Mouse (Mus musculus): ENCODE measurements around the gene Aunip. TPM values are rescaled to one million over a fixed set of nuclear protein-coding genes. Genes with fewer than 3 reads are reported as not detected.

Gene Aunip
- total and polyA plus RNA-seq, 3 experiments, result 8.1 to 18.7 (median 12.1) TPM

- no peak for ATAC-seq (ENCODE audit: extremely low read depth, insufficient number of reproducible peaks, low FRiP score, poor library complexity, severe bottlenecking)
- TF ChIP-seq GATA1 (IDR thresholded peaks at IDR 0.05; ENCODE audit: borderline replicate concordance, low read length) (no peak), POLR2AphosphoS5 (IDR thresholded peaks at IDR 0.05; ENCODE audit: insufficient replicate concordance, low read depth, low read length) (no peak), GATA2 (IDR thresholded peaks at IDR 0.05; ENCODE audit: borderline replicate concordance, low read depth, low read length) (no peak), CTCF (IDR thresholded peaks at IDR 0.05; ENCODE audit: low read depth, low read length) (no peak), TAL1 (conservative IDR thresholded peaks at IDR 0.05; ENCODE audit: low read depth, low read length) (no peak)
- no peak for DNase-seq (ENCODE audit: low spot score)
- H3K4me1 ChIP-seq (ENCODE audit: insufficient read depth, low read depth, low read length), result peaks cover 34% of the 10 kb centered on the region
- H3K9me3 ChIP-seq (replicated peaks), result no peaks in the 10 kb centered on the region
- peak overlapping the region; percentile 94; the same call in 1 of the 2 replicates for H3K4me3 ChIP-seq (ENCODE audit: low read depth, low read length)
- peaks cover 43% of the 10 kb centered on the region for H3K36me3 ChIP-seq (replicated peaks)
- peaks cover 7% of the 10 kb centered on the region for H3K27me3 ChIP-seq (ENCODE audit: insufficient read depth, low read length)
Measured at GRCm38 (mm10) chr4:134533421-134533820, 22.6 kb downstream of the Aunip start.

- H3K4me1 ChIP-seq (ENCODE audit: insufficient read depth, low read depth, low read length), result peaks cover 34% of the 10 kb centered on the region
- ATAC-seq (ENCODE audit: extremely low read depth, insufficient number of reproducible peaks, low FRiP score, poor library complexity, severe bottlenecking) (no peak), DNase-seq (ENCODE audit: low spot score) (peak; percentile 66)
- peaks cover 35% of the 10 kb centered on the region for H3K36me3 ChIP-seq (replicated peaks)
- H3K27me3 ChIP-seq (ENCODE audit: insufficient read depth, low read length), result peaks cover 16% of the 10 kb centered on the region
- no peak for TF ChIP-seq GATA1 (IDR thresholded peaks at IDR 0.05; ENCODE audit: borderline replicate concordance, low read length)
- TF ChIP-seq CTCF (IDR thresholded peaks at IDR 0.05; ENCODE audit: low read depth, low read length), result no peak
- TF ChIP-seq POLR2AphosphoS5 (IDR thresholded peaks at IDR 0.05; ENCODE audit: insufficient replicate concordance, low read depth, low read length), result no peak
- no peak for TF ChIP-seq TAL1 (conservative IDR thresholded peaks at IDR 0.05; ENCODE audit: low read depth, low read length)
- no peak for TF ChIP-seq GATA2 (IDR thresholded peaks at IDR 0.05; ENCODE audit: borderline replicate concordance, low read depth, low read length)
- H3K4me3 ChIP-seq (ENCODE audit: low read depth, low read length), result peak overlapping the region; percentile 94
- H3K9me3 ChIP-seq (replicated peaks), result no peaks in the 10 kb centered on the region
Measured at GRCm38 (mm10) chr4:134534124-134534886, 23.5 kb downstream of the Aunip start.

- peak within 1 kb of the TSS; percentile 94 for H3K4me3 ChIP-seq (ENCODE audit: low read depth, low read length)
- H3K36me3 ChIP-seq (replicated peaks), result peaks cover 26% of the 10 kb centered on the region
- TF ChIP-seq CTCF (IDR thresholded peaks at IDR 0.05; ENCODE audit: low read depth, low read length), result no peak
- H3K9me3 ChIP-seq (replicated peaks), result no peaks in the 10 kb centered on the region
- peaks cover 24% of the 10 kb centered on the region for H3K27me3 ChIP-seq (ENCODE audit: insufficient read depth, low read length)
- DNase-seq (ENCODE audit: low spot score) (peak; percentile 90), ATAC-seq (ENCODE audit: extremely low read depth, insufficient number of reproducible peaks, low FRiP score, poor library complexity, severe bottlenecking) (peak; percentile 93)
- peaks cover 34% of the 10 kb centered on the region for H3K4me1 ChIP-seq (ENCODE audit: insufficient read depth, low read depth, low read length)
Measured at GRCm38 (mm10) chr4:134534932-134535786, 24.4 kb downstream of the Aunip start, which contains the start of gene Mtfr1l. Gene Mtfr1l (minus strand): TSS chr4:134535387.

- peaks cover 29% of the 10 kb centered on the region for H3K27me3 ChIP-seq (ENCODE audit: insufficient read depth, low read length)
- TF ChIP-seq TAL1 (conservative IDR thresholded peaks at IDR 0.05; ENCODE audit: low read depth, low read length) (no peak), CTCF (IDR thresholded peaks at IDR 0.05; ENCODE audit: low read depth, low read length) (no peak), POLR2AphosphoS5 (IDR thresholded peaks at IDR 0.05; ENCODE audit: insufficient replicate concordance, low read depth, low read length) (no peak), GATA1 (IDR thresholded peaks at IDR 0.05; ENCODE audit: borderline replicate concordance, low read length) (no peak), GATA2 (IDR thresholded peaks at IDR 0.05; ENCODE audit: borderline replicate concordance, low read depth, low read length) (no peak)
- ATAC-seq (ENCODE audit: extremely low read depth, insufficient number of reproducible peaks, low FRiP score, poor library complexity, severe bottlenecking), result no peak
Measured at GRCm38 (mm10) chr4:134535787-134536151, 25.0 kb downstream of the Aunip start.

GRCm38 (mm10) chr4:134538997-134539580 is 28.3 kb downstream of the Aunip start:
- Histone ChIP-seq H3K36me3 (replicated peaks) (no peaks in the 10 kb centered on the region), H3K4me1 (ENCODE audit: insufficient read depth, low read depth, low read length) (peaks cover 19% of the 10 kb centered on the region), H3K9me3 (replicated peaks) (no peaks in the 10 kb centered on the region), H3K4me3 (ENCODE audit: low read depth, low read length) (no peak overlapping the region), H3K27me3 (ENCODE audit: insufficient read depth, low read length) (peaks cover 40% of the 10 kb centered on the region)
- DNase-seq (ENCODE audit: low spot score), result no peak
- no peak for ATAC-seq (ENCODE audit: extremely low read depth, insufficient number of reproducible peaks, low FRiP score, poor library complexity, severe bottlenecking)
- TF ChIP-seq POLR2AphosphoS5 (IDR thresholded peaks at IDR 0.05; ENCODE audit: insufficient replicate concordance, low read depth, low read length) (no peak), GATA1 (IDR thresholded peaks at IDR 0.05; ENCODE audit: borderline replicate concordance, low read length) (no peak), GATA2 (IDR thresholded peaks at IDR 0.05; ENCODE audit: borderline replicate concordance, low read depth, low read length) (no peak), TAL1 (conservative IDR thresholded peaks at IDR 0.05; ENCODE audit: low read depth, low read length) (no peak), CTCF (IDR thresholded peaks at IDR 0.05; ENCODE audit: low read depth, low read length) (no peak)

More at GRCm38 (mm10) chr4:134535787-134536151, 25.0 kb downstream of the Aunip start:
- DNase-seq (ENCODE audit: low spot score), result no peak
- H3K4me1 ChIP-seq (ENCODE audit: insufficient read depth, low read depth, low read length), result peaks cover 37% of the 10 kb centered on the region
- peaks cover 20% of the 10 kb centered on the region for H3K36me3 ChIP-seq (replicated peaks)
- peak overlapping the region; percentile 94 for H3K4me3 ChIP-seq (ENCODE audit: low read depth, low read length)
- no peaks in the 10 kb centered on the region for H3K9me3 ChIP-seq (replicated peaks)

- Histone ChIP-seq H3K27me3 (ENCODE audit: insufficient read depth, low read length) (peaks cover 66% of the 10 kb centered on the region), H3K4me3 (ENCODE audit: low read depth, low read length) (no peak overlapping the region), H3K9me3 (replicated peaks) (no peaks in the 10 kb centered on the region), H3K4me1 (ENCODE audit: insufficient read depth, low read depth, low read length) (peaks cover 9% of the 10 kb centered on the region), H3K36me3 (replicated peaks) (no peaks in the 10 kb centered on the region)
- ATAC-seq (ENCODE audit: extremely low read depth, insufficient number of reproducible peaks, low FRiP score, poor library complexity, severe bottlenecking) (no peak), DNase-seq (ENCODE audit: low spot score) (no peak)
- TF ChIP-seq GATA1 (IDR thresholded peaks at IDR 0.05; ENCODE audit: borderline replicate concordance, low read length) (no peak), TAL1 (conservative IDR thresholded peaks at IDR 0.05; ENCODE audit: low read depth, low read length) (no peak), GATA2 (IDR thresholded peaks at IDR 0.05; ENCODE audit: borderline replicate concordance, low read depth, low read length) (no peak), POLR2AphosphoS5 (IDR thresholded peaks at IDR 0.05; ENCODE audit: insufficient replicate concordance, low read depth, low read length) (no peak), CTCF (IDR thresholded peaks at IDR 0.05; ENCODE audit: low read depth, low read length) (no peak)
Measured at GRCm38 (mm10) chr4:134542726-134543125, 31.9 kb downstream of the Aunip start.

All from G1E (cell line).